Mouse (Mus musculus): ENCODE results near the gene Fzd5.

Fzd5 gene

GRCm38 (mm10) chr1:64689561-64690212 is 47.9 kb downstream of the Fzd5 start:
- peak; percentile 16 for DNase-seq (ENCODE audit: extremely low read depth, low read depth)

GRCm38 (mm10) chr1:64688046-64688445 is 49.5 kb downstream of the Fzd5 start:
- DNase-seq (ENCODE audit: extremely low read depth, low read depth) = no peak

- DNase-seq (ENCODE audit: extremely low read depth, low read depth) = no peak
Measured at GRCm38 (mm10) chr1:64684440-64684839, 53.1 kb downstream of the Fzd5 start.

- no peak for DNase-seq (ENCODE audit: extremely low read depth, low read depth)
Measured at GRCm38 (mm10) chr1:64683039-64683438, 54.5 kb downstream of the Fzd5 start.

- DNase-seq (ENCODE audit: extremely low read depth, low read depth) = no peak
Measured at GRCm38 (mm10) chr1:64681499-64681898, 56.1 kb downstream of the Fzd5 start.

Data from MEL-GATA-1-ER (cell line).